Mouse (Mus musculus) myocyte (in vitro differentiated cells): ENCODE data around the gene Strada.

Source experiments
- MAX ChIP-seq: IDR thresholded peaks from one replicate; pipeline ENCODE4 v1.6.1; 2011; ENCODE audit warnings: low read depth, mild to moderate bottlenecking, control low read depth
- MYOD1 ChIP-seq, 3 experiments: IDR thresholded peaks; one replicate each; pipeline ENCODE4 v1.6.1; 2011; ENCODE audit warnings: control low read depth in 2 of 3, low read depth in 2 of 3, mild to moderate bottlenecking in 2 of 3, moderate library complexity in 1 of 3; ENCODE audit not compliant: insufficient read length in 2 of 3, control insufficient read depth in 1 of 3
- MYOG ChIP-seq, 3 experiments: IDR thresholded peaks; one replicate each; pipeline ENCODE4 v1.6.1; 2011; ENCODE audit warnings: control low read depth in 2 of 3, low read depth in 2 of 3, mild to moderate bottlenecking in 2 of 3; ENCODE audit not compliant: insufficient read length in 2 of 3, control insufficient read depth in 1 of 3, insufficient read depth in 1 of 3
- POLR2A ChIP-seq: IDR thresholded peaks from one replicate; pipeline ENCODE4 v1.6.1; 2011; ENCODE audit warnings: low read depth, mild to moderate bottlenecking, control low read depth, moderate library complexity; ENCODE audit not compliant: insufficient read length
- POLR2AphosphoS2 ChIP-seq: IDR thresholded peaks from one replicate; pipeline ENCODE4 v1.6.1; 2011; ENCODE audit warnings: low read depth, control low read depth; ENCODE audit not compliant: insufficient read length
- TCF12 ChIP-seq: IDR thresholded peaks from one replicate; pipeline ENCODE4 v1.6.1; 2011; ENCODE audit warnings: mild to moderate bottlenecking, control low read depth; ENCODE audit not compliant: poor library complexity, insufficient read depth, severe bottlenecking
- USF1 ChIP-seq: IDR thresholded peaks from one replicate; pipeline ENCODE4 v1.6.1; 2011; ENCODE audit warnings: low read depth, mild to moderate bottlenecking, control low read depth, moderate library complexity

DNA sequence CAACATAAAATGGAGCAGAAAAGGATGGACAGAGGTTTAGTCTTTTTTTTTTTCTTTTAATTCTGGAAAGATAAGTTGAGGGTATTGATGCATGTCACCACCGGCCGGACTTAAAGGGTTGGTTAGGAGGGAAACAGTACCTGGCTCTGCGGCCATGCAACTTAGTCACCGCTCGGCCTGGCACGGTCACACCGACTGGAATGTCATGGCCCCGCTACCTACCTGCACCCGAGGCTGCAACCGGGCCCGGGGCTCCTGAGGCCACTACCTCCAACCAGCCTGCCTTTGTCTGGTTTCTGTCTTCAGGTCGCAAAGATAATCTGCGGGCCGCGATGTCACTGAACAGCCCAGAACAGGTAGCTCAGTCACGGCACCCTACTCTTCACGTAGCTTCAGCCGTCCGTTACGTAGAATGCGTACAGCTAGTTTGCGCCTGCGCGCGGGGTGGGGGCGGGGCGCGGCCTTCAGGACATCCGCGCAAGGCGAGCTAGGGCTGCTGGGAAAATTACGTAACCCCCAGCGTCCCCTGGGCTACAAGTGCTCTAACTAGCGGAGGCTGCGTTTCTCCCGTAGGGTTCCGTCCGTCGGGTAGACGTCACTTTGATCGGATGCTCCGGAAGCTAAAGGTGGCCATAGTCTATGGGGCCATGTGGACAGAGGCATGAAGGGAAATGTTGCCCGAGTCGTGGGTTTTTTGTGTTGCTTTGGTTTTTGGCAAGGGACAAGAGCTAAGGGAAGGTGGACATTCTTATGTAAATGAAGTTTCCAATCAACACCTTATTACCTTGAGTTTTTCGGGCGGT, 14.2 kb upstream of the Strada start, which contains the start of gene Ccdc47:
- peak; percentile 79 for TF ChIP-seq POLR2A
- TF ChIP-seq MYOD1 (IDR thresholded peaks at IDR 0.05; ENCODE audit: control insufficient read depth in 1 of 3, insufficient read length in 2 of 3, low read depth in 2 of 3), result peak in 1 of 3 experiments; percentile 40
- peak; percentile 78 for TF ChIP-seq MAX
- TF ChIP-seq POLR2AphosphoS2, result peak; percentile 93
- peak; percentile 44 for TF ChIP-seq USF1
- peak in 1 of 3 experiments; percentile 11 for TF ChIP-seq MYOG (IDR thresholded peaks at IDR 0.05; ENCODE audit: control insufficient read depth in 1 of 3, insufficient read depth in 1 of 3, insufficient read length in 2 of 3, low read depth in 2 of 3)
- no peak for TF ChIP-seq TCF12
